Mouse (Mus musculus): ENCODE measurements at regions not wholly inside any gene's neighbourhood (a gene's known extent, or its start where the extent isn't known, plus 50 kb on each side); places are given as distances from the start of the nearest gene placed in this dataset.

DNA sequence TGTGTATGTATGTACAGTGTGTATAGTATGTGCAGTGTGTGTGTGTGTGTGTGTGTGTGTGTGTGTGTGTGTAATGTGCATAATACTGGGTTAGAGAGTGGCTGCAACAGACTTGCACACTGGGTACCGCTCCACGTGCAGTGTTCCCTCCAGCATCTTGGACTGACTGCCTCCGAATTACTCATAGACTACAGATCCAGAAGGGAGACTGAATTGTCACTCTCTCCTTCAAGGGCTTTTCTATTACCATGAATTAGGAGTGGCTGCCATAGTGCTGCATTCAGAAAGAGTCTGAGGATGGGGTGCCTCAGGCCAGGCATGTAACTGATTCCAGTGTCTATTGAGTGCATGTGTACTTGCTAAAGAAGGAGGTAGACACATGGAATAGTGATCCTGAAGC is 98.9 kb upstream of the Plcl2 start:
- DNase-seq (ENCODE audit: low spot score) (no peak), ATAC-seq (ENCODE audit: low FRiP score, low read depth) (no peak)
- no peak overlapping the region for H3K4me2 ChIP-seq (replicated peaks; ENCODE audit: low read depth, low read length, severe bottlenecking)
- no peaks in the 10 kb centered on the region for H3K36me3 ChIP-seq (ENCODE audit: control insufficient read depth, insufficient read depth, low read length)
- H3K27ac ChIP-seq (replicated peaks; ENCODE audit: low read depth, low read length), result no peak overlapping the region
- no peaks in the 10 kb centered on the region for H3K27me3 ChIP-seq (ENCODE audit: control insufficient read depth, insufficient read depth, low read length)
- WGBS, result 97% methylated on average over 3 of the region's 3 CpGs
- no peak for TF ChIP-seq POLR2A (IDR thresholded peaks at IDR 0.05; ENCODE audit: borderline replicate concordance, extremely low read depth, insufficient read depth, insufficient read length)
- H3K4me1 ChIP-seq (ENCODE audit: control insufficient read depth, insufficient read depth, low read length), result peaks cover 6% of the 10 kb centered on the region
- no peaks in the 10 kb centered on the region for H3K9me3 ChIP-seq (ENCODE audit: control insufficient read depth, low read length)
- no peak overlapping the region for H3K9ac ChIP-seq (ENCODE audit: low read depth, low read length, severe bottlenecking)
- H3K4me3 ChIP-seq (replicated peaks; ENCODE audit: low read length), result no peak overlapping the region

DNA sequence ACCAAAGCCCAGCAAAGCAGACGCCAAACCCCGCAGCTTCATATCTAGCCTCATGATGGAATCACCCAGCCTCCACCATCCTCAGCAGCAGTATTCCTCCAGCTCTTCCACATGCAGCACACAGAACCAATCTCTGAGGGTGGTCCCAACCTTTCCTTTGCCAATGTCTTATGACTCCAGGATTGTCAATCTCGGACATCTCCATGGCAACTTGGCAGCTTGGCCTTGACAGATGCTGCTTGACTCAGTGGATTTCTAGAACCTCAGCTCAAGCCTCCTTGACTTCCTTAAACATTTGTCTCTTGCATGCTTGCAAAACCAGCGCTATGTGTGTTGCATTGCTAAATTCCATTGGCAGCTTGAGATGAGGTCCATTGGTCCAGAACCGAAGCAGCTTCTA is 96.8 kb upstream of the Plcl2 start:
- H3K4me1 ChIP-seq (ENCODE audit: control insufficient read depth, insufficient read depth, low read length), result peaks cover 5% of the 10 kb centered on the region
- no peak overlapping the region for H3K27ac ChIP-seq (replicated peaks; ENCODE audit: low read depth, low read length)
- no peak overlapping the region for H3K9ac ChIP-seq (ENCODE audit: low read depth, low read length, severe bottlenecking)
- H3K9me3 ChIP-seq (ENCODE audit: control insufficient read depth, low read length), result 0 out of 2 replicates have a peak, but pooled peaks cover under 1% of the 10 kb centered on the region
- DNase-seq (ENCODE audit: low spot score) (no peak), ATAC-seq (ENCODE audit: low FRiP score, low read depth) (no peak)
- no peaks in the 10 kb centered on the region for H3K36me3 ChIP-seq (ENCODE audit: control insufficient read depth, insufficient read depth, low read length)
- no peak for TF ChIP-seq POLR2A (IDR thresholded peaks at IDR 0.05; ENCODE audit: borderline replicate concordance, extremely low read depth, insufficient read depth, insufficient read length)
- no peaks in the 10 kb centered on the region for H3K27me3 ChIP-seq (ENCODE audit: control insufficient read depth, insufficient read depth, low read length)
- no peak overlapping the region for H3K4me2 ChIP-seq (replicated peaks; ENCODE audit: low read depth, low read length, severe bottlenecking)
- WGBS, result 91% methylated on average over 5 of the region's 5 CpGs
- no peak overlapping the region for H3K4me3 ChIP-seq (replicated peaks; ENCODE audit: low read length)

DNA sequence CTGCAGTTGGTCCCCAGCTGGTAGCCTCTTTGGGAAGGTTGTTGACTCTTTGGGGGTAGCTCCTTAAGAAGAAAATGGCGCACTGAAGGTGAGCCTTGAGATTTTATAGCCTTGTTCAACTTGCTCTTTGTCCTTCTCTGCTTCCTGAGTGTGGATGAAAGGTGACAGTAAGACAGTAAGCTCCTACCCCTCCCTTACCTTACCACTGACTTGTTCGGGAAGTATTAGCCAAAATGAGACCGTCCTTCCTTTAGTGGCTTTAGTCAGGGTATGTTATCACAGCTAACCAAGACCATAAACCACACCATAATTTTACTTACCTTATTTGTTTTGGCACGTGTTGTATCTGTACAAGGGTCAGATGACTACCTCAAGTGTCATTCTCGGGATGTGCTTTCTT is 95.3 kb upstream of the Plcl2 start:
- Histone ChIP-seq H3K9me3 (ENCODE audit: control insufficient read depth, low read length) (0 out of 2 replicates have a peak, but pooled peaks cover 4% of the 10 kb centered on the region), H3K4me2 (replicated peaks; ENCODE audit: low read depth, low read length, severe bottlenecking) (no peak overlapping the region), H3K27ac (replicated peaks; ENCODE audit: low read depth, low read length) (no peak overlapping the region), H3K4me3 (replicated peaks; ENCODE audit: low read length) (no peak overlapping the region), H3K27me3 (ENCODE audit: control insufficient read depth, insufficient read depth, low read length) (no peaks in the 10 kb centered on the region), H3K9ac (ENCODE audit: low read depth, low read length, severe bottlenecking) (no peak overlapping the region), H3K36me3 (ENCODE audit: control insufficient read depth, insufficient read depth, low read length) (no peaks in the 10 kb centered on the region), H3K4me1 (ENCODE audit: control insufficient read depth, insufficient read depth, low read length) (no peaks in the 10 kb centered on the region)
- ATAC-seq (ENCODE audit: low FRiP score, low read depth) (no peak), DNase-seq (ENCODE audit: low spot score) (no peak)
- TF ChIP-seq POLR2A (IDR thresholded peaks at IDR 0.05; ENCODE audit: borderline replicate concordance, extremely low read depth, insufficient read depth, insufficient read length), result no peak
- 86% methylated on average over 5 of the region's 5 CpGs for WGBS

DNA sequence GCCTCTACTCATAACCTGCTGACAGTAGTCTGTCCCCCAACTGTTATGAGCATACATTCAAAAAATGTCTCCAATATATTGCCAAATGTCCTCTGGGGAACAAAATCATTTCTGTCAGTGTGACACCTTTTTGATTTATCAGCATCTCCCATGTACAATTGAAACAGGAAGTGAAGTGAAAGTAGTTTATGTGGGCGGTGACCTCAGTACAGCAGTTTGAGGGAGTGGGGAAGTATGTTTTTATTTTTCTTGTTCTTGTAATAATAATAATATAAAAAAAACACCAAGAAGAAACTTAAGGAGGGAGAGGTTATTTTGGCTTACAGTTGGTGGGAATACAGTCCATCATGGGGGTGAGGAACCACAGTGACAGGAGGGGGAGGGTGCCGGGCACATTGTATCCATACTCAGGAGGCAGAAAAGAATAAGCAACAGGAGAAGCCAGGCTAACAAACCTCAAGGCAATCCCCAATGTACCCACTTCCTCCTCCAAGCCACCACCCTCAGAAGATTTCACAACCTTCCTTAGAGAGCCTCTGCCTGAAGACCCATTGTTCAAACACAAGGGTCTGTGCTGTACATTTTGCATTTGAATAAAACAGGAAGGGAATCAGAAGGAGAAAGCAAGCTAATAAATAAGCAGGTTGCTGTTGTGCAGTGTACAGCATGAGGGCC is 93.7 kb upstream of the Plcl2 start:
- ATAC-seq (ENCODE audit: low FRiP score, low read depth) (no peak), DNase-seq (ENCODE audit: low spot score) (no peak)
- no peak for TF ChIP-seq POLR2A (IDR thresholded peaks at IDR 0.05; ENCODE audit: borderline replicate concordance, extremely low read depth, insufficient read depth, insufficient read length)
- WGBS, result 85% methylated on average over 2 of the region's 2 CpGs
- Histone ChIP-seq H3K27ac (replicated peaks; ENCODE audit: low read depth, low read length) (no peak overlapping the region), H3K4me2 (replicated peaks; ENCODE audit: low read depth, low read length, severe bottlenecking) (no peak overlapping the region), H3K9ac (ENCODE audit: low read depth, low read length, severe bottlenecking) (no peak overlapping the region), H3K4me3 (replicated peaks; ENCODE audit: low read length) (no peak overlapping the region), H3K4me1 (ENCODE audit: control insufficient read depth, insufficient read depth, low read length) (no peaks in the 10 kb centered on the region), H3K27me3 (ENCODE audit: control insufficient read depth, insufficient read depth, low read length) (no peaks in the 10 kb centered on the region), H3K36me3 (ENCODE audit: control insufficient read depth, insufficient read depth, low read length) (no peaks in the 10 kb centered on the region), H3K9me3 (ENCODE audit: control insufficient read depth, low read length) (0 out of 2 replicates have a peak, but pooled peaks cover 4% of the 10 kb centered on the region)

DNA sequence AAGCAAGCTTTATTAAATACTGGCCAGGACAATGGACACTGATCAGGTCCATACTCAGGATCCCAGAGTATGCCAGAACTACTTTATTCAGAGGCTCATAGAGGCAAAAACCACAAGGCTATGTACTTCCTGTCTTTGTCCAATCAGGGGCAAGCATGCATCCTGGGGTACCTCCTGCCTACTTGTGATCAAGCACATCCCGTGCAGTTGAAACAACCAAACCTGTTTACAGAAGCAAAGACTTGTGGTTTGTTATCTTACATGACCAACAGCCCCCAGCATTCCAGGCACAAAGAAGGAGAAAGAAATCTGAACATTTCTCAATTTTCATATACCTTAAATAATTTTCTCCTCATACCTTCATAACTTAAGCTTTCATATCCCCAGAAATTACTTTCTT is 93.1 kb upstream of the Plcl2 start:
- ATAC-seq (ENCODE audit: low FRiP score, low read depth) (no peak), DNase-seq (ENCODE audit: low spot score) (no peak)
- Histone ChIP-seq H3K4me2 (replicated peaks; ENCODE audit: low read depth, low read length, severe bottlenecking) (no peak overlapping the region), H3K9ac (ENCODE audit: low read depth, low read length, severe bottlenecking) (no peak overlapping the region), H3K27me3 (ENCODE audit: control insufficient read depth, insufficient read depth, low read length) (no peaks in the 10 kb centered on the region), H3K4me3 (replicated peaks; ENCODE audit: low read length) (no peak overlapping the region), H3K9me3 (ENCODE audit: control insufficient read depth, low read length) (0 out of 2 replicates have a peak, but pooled peaks cover 4% of the 10 kb centered on the region), H3K36me3 (ENCODE audit: control insufficient read depth, insufficient read depth, low read length) (no peaks in the 10 kb centered on the region), H3K4me1 (ENCODE audit: control insufficient read depth, insufficient read depth, low read length) (no peaks in the 10 kb centered on the region), H3K27ac (replicated peaks; ENCODE audit: low read depth, low read length) (no peak overlapping the region)
- WGBS, result 74% methylated on average over 1 of the region's 1 CpGs
- TF ChIP-seq POLR2A (IDR thresholded peaks at IDR 0.05; ENCODE audit: borderline replicate concordance, extremely low read depth, insufficient read depth, insufficient read length), result no peak
